Mouse (Mus musculus) kidney, embryonic 14.5 days (tissue): Measurements from ENCODE around the gene Gpx2. TPM values are rescaled to one million over a fixed set of nuclear protein-coding genes. Genes with fewer than 3 reads are reported as not detected.
A peak's percentile ranks its signal among the peaks of the same experiment; 100 is the strongest.

Experiments used
- ATAC-seq: fragments of 200-750 bp; cut with Nextera tagmentation; 2 replicates; pipeline ENCODE4 v1.8.0; 2017; ENCODE audit warnings: moderate number of reproducible peaks, mild to moderate bottlenecking, moderate TSS enrichment, moderate library complexity; ENCODE audit not compliant: low FRiP score, low TSS enrichment
- H3K27ac ChIP-seq: fragments of 300-500 bp; sonication (generic); 2 replicates; pipeline ENCODE4 v1.5.1; 2014; ENCODE audit warnings: low read depth, mild to moderate bottlenecking, low read length, moderate library complexity, mixed read lengths
- H3K27me3 ChIP-seq: fragments of 300-500 bp; sonication (generic); 2 replicates; pipeline ENCODE4 v1.6.1; 2014; ENCODE audit warnings: mild to moderate bottlenecking, low read length; ENCODE audit not compliant: control insufficient read depth, insufficient read depth
- H3K36me3 ChIP-seq: fragments of 300-500 bp; sonication (generic); 2 replicates; pipeline ENCODE4 v1.6.1; 2014; ENCODE audit warnings: low read length, mixed read lengths; ENCODE audit not compliant: control insufficient read depth, insufficient read depth
- H3K4me1 ChIP-seq: fragments of 300-500 bp; sonication (generic); 2 replicates; pipeline ENCODE4 v1.6.1; 2014; ENCODE audit warnings: low read length, mixed read lengths; ENCODE audit not compliant: control insufficient read depth, insufficient read depth
- H3K4me2 ChIP-seq: fragments of 300-500 bp; sonication (generic); replicated peaks from 2 replicates; pipeline ENCODE4 v1.6.1; 2014; ENCODE audit warnings: low read depth, mild to moderate bottlenecking, low read length
- H3K4me3 ChIP-seq: fragments of 300-500 bp; sonication (generic); 2 replicates; pipeline ENCODE4 v1.5.1; 2014; ENCODE audit warnings: mild to moderate bottlenecking, low read length
- H3K9ac ChIP-seq: fragments of 300-500 bp; sonication (generic); 2 replicates; pipeline ENCODE4 v1.6.1; 2014; ENCODE audit warnings: low read depth, mild to moderate bottlenecking, low read length, moderate library complexity
- H3K9me3 ChIP-seq: fragments of 300-500 bp; sonication (generic); 2 replicates; pipeline ENCODE4 v1.6.1; 2016; ENCODE audit warnings: low read length; ENCODE audit not compliant: control insufficient read depth
- WGBS: fragments of 180-500 bp; shearing (Covaris S2); extraction: QIAGEN DNeasy Blood & Tissue Kit; methylation state at CpG from one replicate; pipeline ENCODE4 v1.1.7; 2014; 5-methylcytosine and 5-hydroxymethylcytosine counted together
- polyA plus RNA-seq: library from polyadenylated mRNA; unstranded; fragments of >200 nt; fragmentation: Nextera tagmentation; extraction: Ambion mirVana; gene quantifications from 2 replicates; pipeline ENCODE4 v1.2.1, GENCODE M21; 2014

Gpx2 gene
- polyA plus RNA-seq, 1 experiment from 2014 or later: not detected

- H3K4me2 ChIP-seq: peak within 1 kb of the TSS; percentile 98
- peak within 1 kb of the TSS; percentile 70 for H3K4me3 ChIP-seq
- H3K36me3 ChIP-seq: no peaks in the 10 kb centered on the region
- H3K4me1 ChIP-seq: peaks cover 5% of the 10 kb centered on the region; the same call in 1 of the 2 replicates
- H3K9ac ChIP-seq: peak within 1 kb of the TSS; percentile 79
- peaks cover 19% of the 10 kb centered on the region for H3K27me3 ChIP-seq
- peak; percentile 37 for ATAC-seq
- H3K27ac ChIP-seq: no peak within 1 kb of the TSS
- WGBS: 3% methylated on average over 15 of the region's 17 CpGs
- H3K9me3 ChIP-seq: no peaks in the 10 kb centered on the region
Observed at GRCm38 (mm10) chr12:76822651-76823041, 27.3 kb upstream of the Gpx2 start, which contains the start of gene Rab15. Gene Rab15 (minus strand): TSS chr12:76822908.

DNA sequence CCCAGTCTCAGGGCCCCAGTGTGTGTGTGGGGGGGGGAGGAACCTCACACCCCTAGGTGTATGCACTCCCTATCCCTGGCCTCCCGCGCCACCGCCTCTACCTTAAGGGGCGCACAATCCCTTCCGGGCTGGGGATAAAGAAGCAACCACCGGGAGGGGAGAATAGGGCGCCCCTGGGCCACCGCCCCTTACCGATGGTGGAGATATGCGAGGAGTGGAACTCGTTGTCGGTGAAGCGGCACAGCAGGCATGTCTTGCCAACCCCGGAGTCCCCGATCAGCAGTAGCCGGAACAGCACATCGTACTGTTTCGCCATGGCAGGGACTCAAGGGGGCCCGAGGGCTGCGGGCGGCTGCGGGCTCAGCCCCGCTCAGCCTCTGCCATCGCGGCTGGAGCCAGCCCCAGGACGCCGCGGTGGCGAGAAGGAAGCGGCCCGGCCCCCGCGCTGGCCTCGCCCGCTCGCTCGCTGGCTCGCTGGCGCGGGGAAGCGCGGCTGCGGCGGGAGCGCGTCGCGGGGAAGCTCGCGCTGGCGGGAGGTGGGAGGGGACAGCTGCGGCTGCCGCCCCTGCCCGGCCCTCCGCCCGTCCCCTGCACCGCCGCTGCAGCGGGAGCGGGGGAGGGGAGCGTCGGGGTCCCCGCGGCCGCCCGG, 26.8 kb upstream of the Gpx2 start:
- no peaks in the 10 kb centered on the region for H3K9me3 ChIP-seq
- peaks cover 19% of the 10 kb centered on the region for H3K27me3 ChIP-seq
- 1% methylated on average over 49 of the region's 66 CpGs for WGBS
- peaks cover 5% of the 10 kb centered on the region; the same call in 1 of the 2 replicates for H3K4me1 ChIP-seq
- peak; percentile 69 for ATAC-seq
- peak overlapping the region; percentile 79 for H3K9ac ChIP-seq
- no peak overlapping the region for H3K27ac ChIP-seq
- peak overlapping the region; percentile 98 for H3K4me2 ChIP-seq
- H3K4me3 ChIP-seq: peak overlapping the region; percentile 70
- H3K36me3 ChIP-seq: no peaks in the 10 kb centered on the region

- no peak for ATAC-seq
- Histone ChIP-seq H3K9me3 (no peaks in the 10 kb centered on the region), H3K9ac (no peak overlapping the region), H3K4me2 (no peak overlapping the region), H3K36me3 (no peaks in the 10 kb centered on the region), H3K4me1 (peaks cover 5% of the 10 kb centered on the region; the same call in 1 of the 2 replicates), H3K4me3 (no peak overlapping the region), H3K27me3 (peaks cover 19% of the 10 kb centered on the region), H3K27ac (no peak overlapping the region)
- 42% methylated on average over 4 of the region's 4 CpGs for whole genome bisulfite sequencing
Observed at GRCm38 (mm10) chr12:76820615-76821014, 25.3 kb upstream of the Gpx2 start.

DNA sequence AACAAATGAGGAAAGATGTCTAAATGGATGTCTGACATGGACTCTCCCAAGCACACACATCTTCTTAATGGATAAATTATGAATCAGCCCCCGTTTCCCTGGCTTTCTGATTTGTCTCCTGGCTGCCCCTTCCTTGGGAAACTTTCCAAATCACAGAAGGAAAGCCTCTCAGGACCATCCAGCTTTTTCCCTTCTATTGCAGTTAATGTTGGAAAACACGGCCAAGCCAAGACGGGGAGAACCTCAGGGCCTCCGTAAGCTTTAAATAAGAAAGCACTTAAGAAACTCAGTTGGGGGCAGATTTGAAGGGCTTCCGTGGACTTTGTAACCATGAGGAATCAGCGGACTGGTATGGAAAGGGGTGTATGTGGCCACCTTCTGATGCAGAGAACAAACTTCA, 24.5 kb upstream of the Gpx2 start:
- Histone ChIP-seq H3K27me3 (peaks cover 19% of the 10 kb centered on the region), H3K36me3 (no peaks in the 10 kb centered on the region), H3K27ac (no peak overlapping the region), H3K9ac (no peak overlapping the region), H3K9me3 (no peaks in the 10 kb centered on the region), H3K4me1 (peaks cover 5% of the 10 kb centered on the region; the same call in 1 of the 2 replicates), H3K4me2 (no peak overlapping the region), H3K4me3 (no peak overlapping the region)
- ATAC-seq: no peak
- WGBS: 68% methylated on average over 6 of the region's 6 CpGs

DNA sequence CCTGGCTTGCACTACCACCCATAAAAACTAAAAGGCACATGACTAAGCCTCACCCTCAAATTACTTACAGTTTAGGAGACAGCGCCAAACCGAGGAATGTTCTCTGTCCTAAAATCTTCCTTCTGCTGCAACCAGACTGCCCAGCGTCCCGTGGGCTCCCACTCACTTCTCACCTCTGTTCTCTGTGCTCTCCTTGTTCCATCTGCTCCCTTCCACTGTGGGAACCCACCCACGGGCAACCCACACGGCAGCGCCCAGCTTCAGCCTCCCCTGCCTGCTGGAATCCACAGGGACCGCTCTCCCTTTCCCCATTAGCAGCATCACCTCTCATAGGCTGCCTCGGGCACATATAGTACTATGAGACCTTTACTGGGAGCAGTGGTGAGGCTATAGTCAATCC, 23.6 kb upstream of the Gpx2 start:
- H3K27ac ChIP-seq: no peak overlapping the region
- H3K4me1 ChIP-seq: peaks cover 5% of the 10 kb centered on the region; the same call in 1 of the 2 replicates
- no peak overlapping the region for H3K4me2 ChIP-seq

DNA sequence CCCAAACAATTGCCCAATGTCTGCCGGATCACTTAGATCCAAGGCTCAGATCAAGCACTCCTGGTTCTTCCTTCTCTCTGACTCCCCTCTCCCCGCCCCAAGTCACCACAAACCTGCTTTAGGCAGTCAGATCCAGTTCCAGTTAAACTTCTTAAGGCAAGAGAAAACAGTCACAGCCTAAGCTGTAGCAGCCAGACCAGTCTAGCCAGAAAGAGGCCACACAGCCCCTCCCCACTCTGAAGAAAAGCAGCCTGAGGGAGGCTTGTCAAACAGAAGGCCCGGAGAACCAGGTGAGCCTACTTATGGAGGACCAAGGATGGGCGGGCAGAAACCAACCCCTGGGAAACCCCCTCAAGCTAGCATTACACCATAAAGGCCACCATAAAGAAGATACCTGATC, 22.8 kb upstream of the Gpx2 start:
- Histone ChIP-seq H3K9me3 (no peaks in the 10 kb centered on the region), H3K9ac (no peak overlapping the region), H3K4me2 (no peak overlapping the region), H3K27me3 (peaks cover 14% of the 10 kb centered on the region), H3K36me3 (no peaks in the 10 kb centered on the region), H3K27ac (peak overlapping the region; percentile 26; the same call in 1 of the 2 replicates), H3K4me1 (peaks cover 5% of the 10 kb centered on the region; the same call in 1 of the 2 replicates), H3K4me3 (no peak overlapping the region)
- 48% methylated on average over 4 of the region's 4 CpGs for WGBS
- peak; percentile 38; the same call in 1 of the 2 replicates for ATAC-seq

More for the DNA sequence above, 23.6 kb upstream of the Gpx2 start:
- 73% methylated on average over 9 of the region's 9 CpGs for WGBS
- no peak overlapping the region for H3K4me3 ChIP-seq
- H3K27me3 ChIP-seq: peaks cover 19% of the 10 kb centered on the region
- no peaks in the 10 kb centered on the region for H3K9me3 ChIP-seq
- ATAC-seq: no peak
- no peak overlapping the region for H3K9ac ChIP-seq
- H3K36me3 ChIP-seq: no peaks in the 10 kb centered on the region

DNA sequence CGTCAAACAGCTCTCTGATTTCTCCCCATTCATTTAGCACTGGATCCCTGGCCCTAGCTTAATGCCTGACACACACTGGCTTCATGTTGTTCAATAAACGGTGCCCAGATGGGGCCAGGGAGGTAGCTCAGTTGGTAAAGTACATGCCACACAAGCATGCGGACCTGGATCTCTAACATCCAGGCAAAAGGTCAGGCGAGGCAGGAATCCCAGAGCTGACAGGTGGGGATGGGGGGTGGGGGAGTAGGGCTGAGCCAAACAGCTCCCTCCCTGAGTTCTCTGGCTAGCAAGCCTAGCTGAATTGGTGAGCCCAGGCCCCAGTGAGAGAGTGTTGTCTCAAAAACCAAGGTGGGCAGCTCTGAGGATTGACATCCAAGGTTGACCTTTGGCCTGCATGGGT, 21.8 kb upstream of the Gpx2 start:
- Histone ChIP-seq H3K9ac (no peak overlapping the region), H3K36me3 (no peaks in the 10 kb centered on the region), H3K4me1 (peaks cover 5% of the 10 kb centered on the region; the same call in 1 of the 2 replicates), H3K4me3 (no peak overlapping the region), H3K9me3 (no peaks in the 10 kb centered on the region), H3K27ac (no peak overlapping the region), H3K4me2 (no peak overlapping the region), H3K27me3 (peaks cover 12% of the 10 kb centered on the region; the same call in 1 of the 2 replicates)
- no peak for ATAC-seq
- 71% methylated on average over 4 of the region's 4 CpGs for WGBS

- ATAC-seq: no peak
- peaks cover 5% of the 10 kb centered on the region; the same call in 1 of the 2 replicates for H3K4me1 ChIP-seq
- no peaks in the 10 kb centered on the region for H3K9me3 ChIP-seq
- peaks cover 8% of the 10 kb centered on the region; the same call in 1 of the 2 replicates for H3K27me3 ChIP-seq
- no peaks in the 10 kb centered on the region for H3K36me3 ChIP-seq
- 36% methylated on average over 4 of the region's 4 CpGs for WGBS
- no peak overlapping the region for H3K9ac ChIP-seq
- H3K4me3 ChIP-seq: no peak overlapping the region
- H3K4me2 ChIP-seq: no peak overlapping the region
- no peak overlapping the region for H3K27ac ChIP-seq
Observed at GRCm38 (mm10) chr12:76816720-76817119, 21.4 kb upstream of the Gpx2 start.

DNA sequence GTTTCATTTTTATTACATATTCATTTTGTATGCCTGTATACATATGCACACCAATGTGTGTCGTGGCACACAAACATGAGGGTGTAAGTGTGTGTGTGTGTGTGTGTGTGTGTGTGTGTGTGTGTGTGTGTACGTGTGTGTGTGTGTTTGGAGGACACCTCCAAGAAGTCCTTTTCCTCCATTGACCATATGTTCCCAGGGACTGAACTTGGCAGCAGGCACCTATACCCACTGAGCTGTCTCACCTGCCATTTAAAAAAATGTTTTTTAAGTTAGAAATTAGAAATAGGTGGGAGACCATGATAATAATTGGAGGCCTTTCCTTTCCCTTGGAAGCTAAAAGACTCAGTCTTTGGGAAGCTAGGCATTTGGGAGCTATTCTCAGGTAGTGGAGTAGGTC, 18.8 kb upstream of the Gpx2 start:
- 95% methylated on average over 2 of the region's 2 CpGs for WGBS

More for the DNA sequence above, 18.8 kb upstream of the Gpx2 start:
- no peaks in the 10 kb centered on the region; the same call in 1 of the 2 replicates for H3K4me1 ChIP-seq
- H3K27ac ChIP-seq: no peak overlapping the region
- no peaks in the 10 kb centered on the region for H3K36me3 ChIP-seq
- no peak overlapping the region for H3K9ac ChIP-seq
- H3K27me3 ChIP-seq: no peaks in the 10 kb centered on the region; the same call in 1 of the 2 replicates
- no peak overlapping the region for H3K4me3 ChIP-seq
- H3K9me3 ChIP-seq: no peaks in the 10 kb centered on the region
- ATAC-seq: no peak
- no peak overlapping the region for H3K4me2 ChIP-seq
